In genomic region chr1:155810616-155811015, GRCm38 (mm10) we compare ENCODE assay signal across 8 mouse cellular contexts. TPM values are rescaled to one million over a fixed set of nuclear protein-coding genes. Genes with fewer than 3 reads are reported as not detected.
DNase-seq lines count a peak whose midpoint lies in the region; ATAC-seq and TF ChIP-seq lines count a peak whose summit lies in the region.

No protein-coding gene starts in this region.

- no peaks in the 10 kb centered on the region; the same call in 1 of the 2 replicates for H3K27me3 ChIP-seq in midbrain, embryonic 11.5 days (ENCODE audit: control insufficient read depth, insufficient read depth, low read length)
- no peaks in the 10 kb centered on the region; the same call in 1 of the 2 replicates for H3K27me3 ChIP-seq in midbrain, embryonic 16.5 days (ENCODE audit: control insufficient read depth, insufficient read depth, low read depth, low read length)
- 0 out of 2 replicates have a peak, but pooled peaks cover 6% of the 10 kb centered on the region for H3K27me3 ChIP-seq in heart, embryonic 10.5 days (ENCODE audit: insufficient read depth, poor library complexity, severe bottlenecking)
- H3K27me3 ChIP-seq in liver, embryonic 13.5 days = no peaks in the 10 kb centered on the region
- no peaks in the 10 kb centered on the region for H3K27me3 ChIP-seq in stomach, embryonic 15.5 days (replicated peaks)
- H3K27me3 ChIP-seq in thymus, adult 2 months (ENCODE audit: control insufficient read depth, insufficient read depth, low read length) = no peaks in the 10 kb centered on the region
- H3K27me3 ChIP-seq in cerebellum, adult 2 months (ENCODE audit: control insufficient read depth, insufficient read depth, low read length) = no peaks in the 10 kb centered on the region

- no peak overlapping the region for H3K4me2 ChIP-seq in midbrain, embryonic 11.5 days
- H3K4me2 ChIP-seq in midbrain, embryonic 16.5 days (ENCODE audit: low read length) = no peak overlapping the region
- peak overlapping the region; percentile 90; the same call in 1 of the 2 replicates for H3K4me2 ChIP-seq in liver, embryonic 13.5 days
- peak overlapping the region; percentile 66 for H3K4me2 ChIP-seq in stomach, embryonic 15.5 days

- H3K27ac ChIP-seq in midbrain, embryonic 11.5 days (ENCODE audit: low read depth, low read length) = no peak overlapping the region
- no peak overlapping the region for H3K27ac ChIP-seq in midbrain, embryonic 16.5 days (ENCODE audit: low read length)
- H3K27ac ChIP-seq in heart, embryonic 10.5 days = peak overlapping the region; percentile 73; the same call in 1 of the 2 replicates
- no peak overlapping the region for H3K27ac ChIP-seq in liver, embryonic 13.5 days
- H3K27ac ChIP-seq in stomach, embryonic 15.5 days = peak overlapping the region; percentile 89
- H3K27ac ChIP-seq in thymus, adult 2 months (ENCODE audit: control insufficient read depth, insufficient read depth, low read length) = no peak overlapping the region
- no peak overlapping the region for H3K27ac ChIP-seq in cerebellum, adult 2 months (ENCODE audit: insufficient read depth, low read length)

- no peak for TF ChIP-seq CTCF in thymus, adult 2 months (IDR thresholded peaks at IDR 0.05; ENCODE audit: borderline replicate concordance, control insufficient read depth, extremely low read depth, insufficient read depth, low read length, poor library complexity)
- TF ChIP-seq CTCF in cerebellum, adult 2 months (IDR thresholded peaks at IDR 0.05; ENCODE audit: borderline replicate concordance, insufficient read depth, low read depth, low read length) = no peak

- 67% methylated on average over 7 of the region's 7 CpGs for WGBS in midbrain, embryonic 11.5 days
- WGBS in midbrain, embryonic 16.5 days = 65% methylated on average over 7 of the region's 7 CpGs
- 46% methylated on average over 7 of the region's 7 CpGs for WGBS in heart, embryonic 10.5 days
- 70% methylated on average over 7 of the region's 7 CpGs for WGBS in liver, embryonic 13.5 days (ENCODE audit: insufficient replicate concordance)
- 40% methylated on average over 7 of the region's 7 CpGs for WGBS in stomach, embryonic 15.5 days
- WGBS in thymus, adult 2 months = 85% methylated on average over 7 of the region's 7 CpGs
- WGBS in cerebellum, adult 2 months = 72% methylated on average over 7 of the region's 7 CpGs

- no peak for ATAC-seq in midbrain, embryonic 11.5 days (ENCODE audit: low FRiP score)
- ATAC-seq in midbrain, embryonic 16.5 days = no peak
- no peak for ATAC-seq in liver, embryonic 13.5 days (ENCODE audit: low read depth)
- no peak for ATAC-seq in stomach, embryonic 15.5 days (ENCODE audit: insufficient read depth, low FRiP score, low read depth)

- H3K9ac ChIP-seq in midbrain, embryonic 11.5 days (ENCODE audit: low read length) = no peak overlapping the region
- H3K9ac ChIP-seq in midbrain, embryonic 16.5 days (ENCODE audit: low read depth, low read length) = no peak overlapping the region
- 0 out of 2 replicates have a peak overlapping the region, but pooled peaks have one; percentile 13 for H3K9ac ChIP-seq in liver, embryonic 13.5 days
- H3K9ac ChIP-seq in stomach, embryonic 15.5 days = no peak overlapping the region

- H3K36me3 ChIP-seq in midbrain, embryonic 11.5 days (ENCODE audit: control insufficient read depth, insufficient read depth, low read length) = no peaks in the 10 kb centered on the region
- H3K36me3 ChIP-seq in midbrain, embryonic 16.5 days (ENCODE audit: control insufficient read depth, insufficient read depth, low read length) = no peaks in the 10 kb centered on the region
- no peaks in the 10 kb centered on the region for H3K36me3 ChIP-seq in heart, embryonic 10.5 days
- no peaks in the 10 kb centered on the region for H3K36me3 ChIP-seq in liver, embryonic 13.5 days
- H3K36me3 ChIP-seq in stomach, embryonic 15.5 days = no peaks in the 10 kb centered on the region
- no peaks in the 10 kb centered on the region for H3K36me3 ChIP-seq in thymus, adult 2 months (ENCODE audit: control insufficient read depth, insufficient read depth, low read length)

- DNase-seq in midbrain, embryonic 11.5 days (ENCODE audit: low spot score, missing footprints) = peak; percentile 79
- no peak for DNase-seq in heart, embryonic 10.5 days (ENCODE audit: low spot score)
- no peak for DNase-seq in liver, embryonic 13.5 days
- no peak for DNase-seq in thymus, adult 2 months
- no peak for DNase-seq in thymus, postnatal 14 days
- DNase-seq in cerebellum, adult 2 months = no peak

- H3K4me3 ChIP-seq in midbrain, embryonic 11.5 days (ENCODE audit: low read depth, low read length) = no peak overlapping the region
- H3K4me3 ChIP-seq in midbrain, embryonic 16.5 days (ENCODE audit: low read depth, low read length) = no peak overlapping the region
- H3K4me3 ChIP-seq in heart, embryonic 10.5 days = peak overlapping the region; percentile 27; the same call in 1 of the 2 replicates
- H3K4me3 ChIP-seq in liver, embryonic 13.5 days (replicated peaks) = no peak overlapping the region
- H3K4me3 ChIP-seq in stomach, embryonic 15.5 days (replicated peaks) = peak overlapping the region; percentile 90; the same call in 1 of the 2 replicates
- H3K4me3 ChIP-seq in thymus, adult 2 months (ENCODE audit: control insufficient read depth, insufficient read depth, low read length) = no peak overlapping the region
- H3K4me3 ChIP-seq in cerebellum, adult 2 months (replicated peaks; ENCODE audit: insufficient read depth, low read depth, low read length) = no peak overlapping the region

- no peaks in the 10 kb centered on the region for H3K9me3 ChIP-seq in midbrain, embryonic 11.5 days (ENCODE audit: control insufficient read depth, low read length)
- H3K9me3 ChIP-seq in midbrain, embryonic 16.5 days (replicated peaks; ENCODE audit: control insufficient read depth, low read length, poor library complexity, severe bottlenecking) = no peaks in the 10 kb centered on the region
- H3K9me3 ChIP-seq in heart, embryonic 10.5 days = no peaks in the 10 kb centered on the region
- H3K9me3 ChIP-seq in liver, embryonic 13.5 days (replicated peaks) = no peaks in the 10 kb centered on the region
- no peaks in the 10 kb centered on the region for H3K9me3 ChIP-seq in stomach, embryonic 15.5 days

- no peak for TF ChIP-seq POLR2A in thymus, adult 2 months (IDR thresholded peaks at IDR 0.05; ENCODE audit: control insufficient read depth, extremely low read depth, insufficient read depth, low read length, poor library complexity)
- TF ChIP-seq POLR2A in cerebellum, adult 2 months (IDR thresholded peaks at IDR 0.05; ENCODE audit: borderline replicate concordance, insufficient read depth, low read length) = no peak

- H3K4me1 ChIP-seq in midbrain, embryonic 11.5 days (ENCODE audit: control insufficient read depth, insufficient read depth, low read length) = peaks cover 6% of the 10 kb centered on the region
- peaks cover 10% of the 10 kb centered on the region for H3K4me1 ChIP-seq in midbrain, embryonic 16.5 days (ENCODE audit: control insufficient read depth, insufficient read depth, low read length)
- peaks cover 34% of the 10 kb centered on the region for H3K4me1 ChIP-seq in heart, embryonic 10.5 days
- peaks cover 68% of the 10 kb centered on the region for H3K4me1 ChIP-seq in liver, embryonic 13.5 days (replicated peaks)
- H3K4me1 ChIP-seq in stomach, embryonic 15.5 days = peaks cover 23% of the 10 kb centered on the region
- peaks cover 13% of the 10 kb centered on the region for H3K4me1 ChIP-seq in thymus, adult 2 months (replicated peaks; ENCODE audit: control insufficient read depth, insufficient read depth, low read length)
- 0 out of 2 replicates have a peak, but pooled peaks cover 6% of the 10 kb centered on the region for H3K4me1 ChIP-seq in cerebellum, adult 2 months (ENCODE audit: control insufficient read depth, insufficient read depth, low read length)

RNA-seq across cellular contexts. Expression of gene Qsox1, which starts 2.1 kb away (rescaled TPM):
- 6.6 and 6.8 TPM in 2 replicates for polyA plus RNA-seq in midbrain, embryonic 11.5 days (2014; fragmentation: Nextera tagmentation; extraction: Ambion mirVana)
- 18.0 and 18.9 TPM in 2 replicates for polyA plus RNA-seq in midbrain, embryonic 16.5 days (2015; fragmentation: Nextera tagmentation; extraction: Ambion mirVana)
- 18.6 and 21.8 TPM in 2 replicates for polyA plus RNA-seq in heart, embryonic 10.5 days (2016; fragmentation: Nextera tagmentation; extraction: Ambion mirVana)
- polyA plus RNA-seq in liver, embryonic 13.5 days (2015; fragmentation: Nextera tagmentation; extraction: Ambion mirVana) = 20.5 and 21.4 TPM in 2 replicates
- 70.4 and 81.2 TPM in 2 replicates for polyA plus RNA-seq in stomach, embryonic 15.5 days (2015; fragmentation: Nextera tagmentation; extraction: Ambion mirVana)
- 50.1 and 61.1 TPM in 2 replicates for polyA plus RNA-seq in thymus, adult 2 months (2012; rRNA removed)
- polyA plus RNA-seq in cerebellum, adult 2 months (2012; rRNA removed) = 28.4 and 29.0 TPM in 2 replicates

RNA-seq across cellular contexts. Expression of gene Lhx4, which starts 59.1 kb away (rescaled TPM):
- polyA plus RNA-seq in midbrain, embryonic 11.5 days (2014; fragmentation: Nextera tagmentation; extraction: Ambion mirVana) = 1.7 and 2.2 TPM in 2 replicates
- polyA plus RNA-seq in midbrain, embryonic 16.5 days (2015; fragmentation: Nextera tagmentation; extraction: Ambion mirVana) = 0.63 and 1.6 TPM in 2 replicates
- polyA plus RNA-seq in heart, embryonic 10.5 days (2016; fragmentation: Nextera tagmentation; extraction: Ambion mirVana) = 0.06 TPM in 1 of 2 replicates, not detected in the other
- 0.02 TPM in 1 of 2 replicates, not detected in the other for polyA plus RNA-seq in liver, embryonic 13.5 days (2015; fragmentation: Nextera tagmentation; extraction: Ambion mirVana)
- polyA plus RNA-seq in stomach, embryonic 15.5 days (2015; fragmentation: Nextera tagmentation; extraction: Ambion mirVana) = 0.03 and 0.04 TPM in 2 replicates
- 0.01 TPM in 1 of 2 replicates, not detected in the other for polyA plus RNA-seq in thymus, adult 2 months (2012; rRNA removed)
- 0.55 and 1.0 TPM in 2 replicates for polyA plus RNA-seq in cerebellum, adult 2 months (2012; rRNA removed)

Comparison
In these comparisons a context has a peak if more than half of its experiments do, and no peak if none do; other contexts are left out.
1. H3K27ac ChIP-seq: peak in heart, embryonic 10.5 days (single experiment) and stomach, embryonic 15.5 days (single experiment); none in midbrain, embryonic 11.5 days (single experiment), midbrain, embryonic 16.5 days (single experiment), liver, embryonic 13.5 days (single experiment), thymus, adult 2 months (single experiment) and cerebellum, adult 2 months (single experiment).
2. H3K4me2 ChIP-seq: peak in liver, embryonic 13.5 days (single experiment) and stomach, embryonic 15.5 days (single experiment); none in midbrain, embryonic 11.5 days (single experiment) and midbrain, embryonic 16.5 days (single experiment).
3. H3K4me3 ChIP-seq: peak in heart, embryonic 10.5 days (single experiment) and stomach, embryonic 15.5 days (single experiment); none in midbrain, embryonic 11.5 days (single experiment), midbrain, embryonic 16.5 days (single experiment), liver, embryonic 13.5 days (single experiment), thymus, adult 2 months (single experiment) and cerebellum, adult 2 months (single experiment).